Mouse (Mus musculus): ENCODE measurements at regions not wholly inside any gene's neighbourhood (a gene's known extent, or its start where the extent isn't known, plus 50 kb on each side); places are given as distances from the start of the nearest gene placed in this dataset.

- DNase-seq (ENCODE audit: low spot score in 2 of 2), result no peak
Measured at GRCm38 (mm10) chrX:19199531-19199930, 281.6 kb downstream of the Tex13c3 start.

- no peak for DNase-seq (ENCODE audit: low spot score in 2 of 2)
Measured at GRCm38 (mm10) chrX:19168983-19169382, 312.1 kb downstream of the Tex13c3 start.

- no peak for DNase-seq (ENCODE audit: low spot score in 2 of 2)
Measured at GRCm38 (mm10) chrX:19168546-19168945, 312.6 kb downstream of the Tex13c3 start.

GRCm38 (mm10) chrX:19168111-19168510 lies 313.0 kb downstream of the Tex13c3 start:
- peak in 1 of 2 experiments; percentile 30 for DNase-seq (ENCODE audit: low spot score in 2 of 2)

GRCm38 (mm10) chrX:19167121-19167853 lies 313.8 kb downstream of the Tex13c3 start:
- peak; percentile 49 to 73 for DNase-seq (ENCODE audit: low spot score in 2 of 2)

- no peak for DNase-seq (ENCODE audit: low spot score in 2 of 2)
Measured at GRCm38 (mm10) chrX:19165891-19166644, 315.1 kb downstream of the Tex13c3 start.

GRCm38 (mm10) chrX:19164151-19164550 lies 317.0 kb downstream of the Tex13c3 start:
- DNase-seq (ENCODE audit: low spot score in 2 of 2), result no peak

GRCm38 (mm10) chrX:19162958-19163357 lies 318.2 kb downstream of the Tex13c3 start:
- peak in 1 of 2 experiments; percentile 28 for DNase-seq (ENCODE audit: low spot score in 2 of 2)

GRCm38 (mm10) chrX:19162351-19162750 lies 318.8 kb downstream of the Tex13c3 start:
- DNase-seq (ENCODE audit: low spot score in 2 of 2), result no peak

GRCm38 (mm10) chrX:19160275-19160930 lies 320.7 kb downstream of the Tex13c3 start:
- DNase-seq (ENCODE audit: low spot score in 2 of 2), result no peak

GRCm38 (mm10) chrX:19157464-19158203 lies 323.5 kb downstream of the Tex13c3 start:
- peak in 1 of 2 experiments; percentile 6 for DNase-seq (ENCODE audit: low spot score in 2 of 2)

GRCm38 (mm10) chrX:19153619-19154018 lies 327.5 kb downstream of the Tex13c3 start:
- no peak for DNase-seq (ENCODE audit: low spot score in 2 of 2)

- no peak for DNase-seq (ENCODE audit: low spot score in 2 of 2)
Measured at GRCm38 (mm10) chrX:19152170-19152861, 328.8 kb downstream of the Tex13c3 start.

GRCm38 (mm10) chrX:19150606-19151005 lies 330.5 kb downstream of the Tex13c3 start:
- no peak for DNase-seq (ENCODE audit: low spot score in 2 of 2)

GRCm38 (mm10) chrX:19148672-19149071 lies 332.4 kb downstream of the Tex13c3 start:
- no peak for DNase-seq (ENCODE audit: low spot score in 2 of 2)

- no peak for DNase-seq (ENCODE audit: low spot score in 2 of 2)
Measured at GRCm38 (mm10) chrX:19148251-19148650, 332.9 kb downstream of the Tex13c3 start.

- DNase-seq (ENCODE audit: low spot score in 2 of 2), result no peak
Measured at GRCm38 (mm10) chrX:19112753-19113152, 368.4 kb downstream of the Tex13c3 start.

GRCm38 (mm10) chrX:19102911-19103310 lies 378.2 kb downstream of the Tex13c3 start:
- no peak for DNase-seq (ENCODE audit: low spot score in 2 of 2)

- no peak for DNase-seq (ENCODE audit: low spot score in 2 of 2)
Measured at GRCm38 (mm10) chrX:19095960-19096359, 385.2 kb downstream of the Tex13c3 start.

- DNase-seq (ENCODE audit: low spot score in 2 of 2), result no peak
Measured at GRCm38 (mm10) chrX:19084435-19084834, 396.7 kb downstream of the Tex13c3 start.

- DNase-seq (ENCODE audit: low spot score in 2 of 2), result peak in 1 of 2 experiments; percentile 2
Measured at GRCm38 (mm10) chrX:19080021-19080420, 401.1 kb downstream of the Tex13c3 start.

All from heart, adult 9 months (tissue).